Mouse (Mus musculus): ENCODE results near the gene P2ry2.

The P2ry2 gene

DNA sequence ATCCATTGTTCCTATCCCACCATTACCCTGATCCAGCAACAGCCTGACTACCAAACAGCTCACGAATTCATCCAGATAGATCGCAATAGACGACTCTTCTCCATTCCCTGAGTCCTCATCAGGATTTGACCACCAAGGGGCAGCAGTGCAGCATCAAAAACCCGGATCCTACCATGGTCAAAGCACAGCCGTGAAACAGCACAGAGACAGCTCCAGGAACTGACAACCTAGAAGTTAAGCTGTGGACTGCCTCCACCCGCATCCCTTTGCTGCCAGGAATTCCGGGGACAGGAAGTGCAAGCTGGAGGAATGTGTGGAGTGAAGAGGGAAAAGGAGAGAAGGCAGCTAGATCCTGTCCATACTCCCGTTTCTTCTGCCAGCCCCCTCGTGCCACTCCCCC, 24.6 kb downstream of the P2ry2 start:
- peak; percentile 83 for DNase-seq (ENCODE audit: low read depth)

DNA sequence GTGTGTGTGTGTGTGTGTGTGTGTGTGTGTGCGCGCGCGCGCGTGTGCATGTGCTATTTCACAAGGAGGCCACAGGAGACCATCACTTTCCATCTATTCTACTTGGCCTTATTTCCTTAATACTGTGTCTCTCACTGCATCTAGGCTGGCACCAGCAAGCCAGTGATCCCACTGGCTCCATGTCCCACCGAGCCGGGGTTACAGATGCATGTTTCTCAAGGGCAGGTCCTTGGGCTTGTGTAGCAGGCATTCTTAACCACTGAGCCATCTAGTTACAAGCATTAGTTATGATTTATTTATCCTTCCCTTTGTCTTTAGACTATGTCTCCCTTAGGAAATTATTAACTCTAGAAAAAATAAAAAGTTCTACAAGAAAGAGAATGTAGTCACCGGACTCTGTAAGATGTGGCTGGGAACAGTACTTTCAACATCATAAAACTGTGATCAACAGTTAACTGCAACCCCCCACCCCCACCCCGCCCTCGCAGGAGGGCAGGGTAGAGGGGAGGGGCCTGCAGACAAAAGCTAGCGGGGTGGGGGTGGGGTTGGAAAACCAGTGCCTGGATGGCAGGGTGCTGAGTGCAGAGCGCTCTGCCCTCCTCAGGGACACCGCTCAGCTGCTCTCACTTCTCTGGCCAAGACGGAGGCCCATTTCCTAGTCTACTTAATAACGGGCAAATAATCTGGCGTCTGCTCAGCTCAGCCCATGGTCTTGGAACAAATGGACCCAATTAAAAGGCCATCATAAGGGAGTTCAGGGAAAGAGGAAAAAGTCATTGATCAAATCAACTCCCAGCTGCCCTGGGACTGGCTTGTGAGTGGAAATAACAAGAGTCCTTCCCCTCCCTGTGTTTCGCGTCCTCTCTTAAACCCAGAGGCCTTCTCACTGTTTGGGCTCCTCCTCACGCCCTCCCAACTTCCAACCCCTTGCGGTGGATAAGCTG, 27.9 kb downstream of the P2ry2 start:
- DNase-seq (ENCODE audit: low read depth), result no peak

DNA sequence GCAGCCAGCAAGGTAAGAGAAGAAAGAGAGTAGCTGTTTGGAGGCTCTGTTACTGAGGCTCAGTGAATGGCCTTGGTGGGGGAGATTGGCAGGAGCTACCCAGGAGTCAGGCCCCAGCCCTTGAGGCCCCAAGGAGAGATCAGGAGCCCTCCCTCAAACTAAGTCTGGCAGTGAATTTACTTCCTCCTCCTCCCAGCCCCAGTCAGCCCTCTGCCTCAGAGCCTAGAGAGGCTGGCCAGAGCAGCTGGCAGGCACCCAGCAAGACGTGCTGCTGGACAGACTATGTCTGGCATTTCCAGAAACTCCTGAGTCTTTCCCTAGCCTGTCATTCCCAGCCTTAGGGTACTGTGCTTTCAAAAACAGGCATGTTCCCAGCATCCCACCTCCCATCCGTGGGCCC, 33.5 kb downstream of the P2ry2 start:
- peak; percentile 54 for DNase-seq (ENCODE audit: low read depth)

DNA sequence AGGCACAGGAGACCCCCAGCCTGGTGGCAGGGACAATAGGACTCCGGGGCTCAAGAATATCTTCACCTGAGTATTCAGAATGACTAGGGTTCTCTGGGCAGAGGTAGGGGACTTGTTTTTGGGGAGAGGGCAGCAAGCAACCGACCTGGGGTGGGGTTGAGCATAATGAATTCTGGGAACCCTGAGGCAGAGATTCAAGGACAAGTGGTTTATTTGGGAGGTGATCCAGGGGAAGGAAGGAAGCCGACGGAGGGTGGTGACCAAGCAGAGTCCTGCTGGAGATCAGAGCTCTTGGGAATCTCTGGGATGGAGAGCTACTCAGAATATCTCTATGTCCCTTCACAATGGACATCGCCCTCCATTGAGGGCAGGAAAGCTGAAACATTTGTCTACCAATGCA, 34.5 kb downstream of the P2ry2 start:
- no peak for DNase-seq (ENCODE audit: low read depth)

DNA sequence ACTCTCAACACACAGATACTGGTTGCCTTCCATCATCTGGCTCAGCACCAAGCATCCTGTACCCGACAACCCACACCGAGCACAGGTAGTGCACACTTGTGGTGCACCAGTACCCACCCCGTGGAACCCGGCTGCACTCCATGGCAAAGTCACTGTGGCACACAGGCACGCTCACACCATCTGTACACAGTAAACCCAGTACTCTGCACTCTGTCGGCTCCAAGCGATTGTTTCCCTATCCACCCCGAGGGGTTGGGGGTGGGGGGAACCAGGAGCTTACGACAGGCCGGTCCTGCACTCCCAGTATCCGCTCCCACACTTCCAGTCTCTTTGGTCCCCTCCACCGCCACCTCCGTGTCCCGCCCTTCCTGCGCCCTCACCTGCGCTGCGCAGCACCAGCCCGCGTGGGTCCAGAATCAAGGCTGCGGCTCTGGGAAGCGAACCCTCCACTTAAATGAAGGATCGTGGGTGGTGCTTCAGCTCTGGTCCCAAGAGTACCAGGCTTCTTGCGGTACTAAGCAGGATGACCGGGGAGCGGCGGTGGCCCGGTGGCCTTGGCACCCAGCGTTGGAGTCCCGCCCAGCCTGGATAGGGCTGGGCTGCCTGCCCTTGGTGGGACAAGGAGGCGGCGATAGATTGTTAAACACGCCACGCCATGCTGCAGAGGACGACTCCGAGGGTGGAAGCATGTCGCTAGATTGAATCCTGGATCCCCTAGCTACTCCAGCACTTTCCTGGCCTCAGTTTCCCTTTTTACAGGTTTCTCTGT, 38.3 kb downstream of the P2ry2 start, which contains the start of gene P2ry6:
Gene P2ry6, minus strand, starts transcription at position 515 of the 769 bp plus-strand sequence.
- DNase-seq (ENCODE audit: low read depth), result no peak

DNA sequence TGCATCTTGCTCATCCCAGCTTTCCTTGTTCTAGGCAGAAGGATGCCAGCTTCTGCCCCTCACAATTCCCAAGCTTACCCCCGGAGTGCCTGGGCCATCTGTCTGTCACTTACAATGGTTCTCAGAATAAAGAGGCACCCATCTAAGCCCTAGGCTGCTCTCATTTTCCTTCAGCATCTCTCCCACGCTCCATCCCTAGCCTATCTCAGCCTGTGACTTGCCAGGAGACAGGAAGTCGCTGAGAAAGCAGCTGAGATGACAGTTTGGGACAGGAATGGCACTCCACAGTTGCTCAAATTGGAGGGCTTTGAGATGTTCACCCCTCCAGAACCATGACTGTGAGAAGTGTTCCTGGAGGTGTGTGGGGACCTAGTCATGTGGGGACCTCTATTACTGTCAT, 39.8 kb downstream of the P2ry2 start:
- DNase-seq (ENCODE audit: low read depth), result no peak

DNA sequence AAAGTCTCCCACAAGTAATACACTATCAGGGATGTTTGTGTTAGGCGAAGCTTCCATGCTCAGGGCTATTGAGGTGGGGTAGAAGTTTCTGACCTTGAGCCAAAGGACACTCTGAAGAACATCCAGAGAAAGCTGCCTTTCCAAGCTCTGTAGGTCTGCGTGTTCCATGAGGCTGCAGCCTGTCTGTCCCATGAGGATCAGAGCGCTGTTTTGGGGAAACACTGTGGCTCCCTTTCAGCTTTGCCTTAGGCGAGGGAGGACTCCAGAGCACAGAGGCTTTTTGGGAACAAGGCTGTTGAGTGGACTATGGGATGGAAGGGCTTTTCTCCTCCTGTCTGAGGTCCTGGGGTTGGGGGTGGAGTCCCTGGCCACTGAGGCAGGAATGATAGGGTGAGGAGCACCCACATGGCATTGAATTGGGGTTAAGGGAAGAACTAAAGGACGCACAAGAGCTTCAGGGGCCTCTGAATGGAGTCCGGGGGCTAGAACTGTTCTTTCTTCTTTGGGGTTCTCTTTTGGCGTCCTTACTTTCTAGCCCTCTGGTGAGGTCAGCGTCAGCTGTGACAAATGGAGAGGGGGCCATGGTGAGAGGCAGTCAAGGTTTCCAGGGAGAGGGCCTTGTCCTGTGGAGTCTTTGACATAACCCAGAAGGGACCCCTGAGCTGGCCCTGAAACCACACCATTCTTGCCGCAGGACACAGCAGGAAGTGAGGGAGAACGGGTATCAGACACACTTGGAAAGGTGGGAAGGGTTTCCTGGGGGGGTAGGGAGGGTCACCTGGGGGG, 43.6 kb downstream of the P2ry2 start:
- no peak for DNase-seq (ENCODE audit: low read depth)

DNA sequence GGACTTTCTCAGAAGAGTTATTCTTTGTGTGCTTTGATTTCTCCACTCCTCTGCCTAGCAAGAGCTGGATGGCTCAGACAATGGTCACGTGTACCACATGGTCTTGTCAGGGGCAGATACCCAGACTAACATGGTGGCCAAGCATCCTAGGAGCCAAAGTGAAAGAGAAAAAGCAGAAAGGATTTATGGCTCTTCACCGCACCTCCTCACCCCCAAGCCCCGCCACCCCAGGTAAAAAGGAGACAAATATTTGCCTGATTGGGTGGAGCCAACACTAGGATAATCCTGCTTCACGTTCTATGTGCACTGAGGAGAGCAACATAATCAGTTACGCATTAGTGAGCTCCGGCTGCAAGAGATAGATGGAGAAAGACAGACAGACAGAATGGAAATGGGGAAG, 44.3 kb downstream of the P2ry2 start:
- no peak for DNase-seq (ENCODE audit: low read depth)

DNA sequence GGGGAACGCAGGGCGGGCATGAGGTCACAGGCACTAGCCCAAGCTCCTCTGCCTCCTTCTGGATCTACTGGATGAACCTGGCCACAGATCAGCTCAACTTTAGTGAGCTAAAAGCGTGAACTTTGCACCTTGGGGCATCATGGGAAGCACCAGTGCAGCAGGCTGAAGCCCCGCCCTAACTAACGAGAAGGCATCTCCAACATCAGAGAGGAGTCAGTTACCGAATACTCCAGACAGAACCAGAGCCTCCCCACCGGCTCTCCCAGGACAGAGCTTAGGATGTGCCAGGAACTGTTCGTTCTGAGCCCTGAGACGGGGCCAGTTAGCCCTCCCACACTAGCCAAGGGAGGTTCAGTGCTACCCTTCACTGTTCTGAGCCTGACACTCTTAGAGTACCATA, 44.8 kb downstream of the P2ry2 start:
- DNase-seq (ENCODE audit: low read depth), result no peak

DNA sequence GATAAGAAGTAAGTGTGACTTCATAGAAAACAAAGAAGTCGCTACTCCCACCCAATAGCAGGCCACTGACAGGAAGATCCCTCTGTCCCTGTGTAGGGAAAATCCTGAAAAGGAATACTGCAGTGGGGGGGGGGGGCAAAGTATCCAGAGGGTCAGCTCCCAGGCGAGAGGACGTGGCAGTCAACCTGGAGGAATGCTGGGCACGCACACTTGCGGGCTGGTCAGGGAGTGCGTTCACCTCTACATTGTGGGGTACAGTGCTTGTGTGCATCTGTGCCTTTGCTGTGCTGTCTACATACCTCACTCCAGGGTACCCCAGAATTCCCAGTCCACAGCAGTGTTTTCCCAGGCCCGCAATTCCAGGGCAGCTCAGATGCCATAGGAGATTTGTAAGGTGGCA, 46.7 kb downstream of the P2ry2 start:
- DNase-seq (ENCODE audit: low read depth), result no peak

DNA sequence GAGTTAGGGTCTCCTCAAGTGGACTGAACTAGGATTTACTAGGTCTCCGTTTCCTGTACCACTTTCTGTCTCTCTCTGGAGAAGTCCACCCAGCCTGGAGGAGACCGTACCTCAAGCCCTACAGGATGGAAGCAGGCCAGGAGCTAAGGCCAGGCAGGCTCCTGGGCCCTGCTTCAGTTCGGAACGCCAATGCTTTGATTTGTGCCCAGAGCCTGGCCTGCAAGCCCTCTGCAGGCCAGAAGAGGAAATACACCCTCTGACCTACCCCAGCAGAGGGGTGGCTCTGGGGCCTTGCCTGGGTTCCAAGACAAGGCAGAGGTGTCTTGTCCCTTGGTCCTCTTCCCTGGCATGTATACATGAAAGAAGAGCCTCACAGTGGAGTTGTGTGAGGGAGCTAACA, 47.6 kb downstream of the P2ry2 start:
- peak; percentile 48 for DNase-seq (ENCODE audit: low read depth)

DNA sequence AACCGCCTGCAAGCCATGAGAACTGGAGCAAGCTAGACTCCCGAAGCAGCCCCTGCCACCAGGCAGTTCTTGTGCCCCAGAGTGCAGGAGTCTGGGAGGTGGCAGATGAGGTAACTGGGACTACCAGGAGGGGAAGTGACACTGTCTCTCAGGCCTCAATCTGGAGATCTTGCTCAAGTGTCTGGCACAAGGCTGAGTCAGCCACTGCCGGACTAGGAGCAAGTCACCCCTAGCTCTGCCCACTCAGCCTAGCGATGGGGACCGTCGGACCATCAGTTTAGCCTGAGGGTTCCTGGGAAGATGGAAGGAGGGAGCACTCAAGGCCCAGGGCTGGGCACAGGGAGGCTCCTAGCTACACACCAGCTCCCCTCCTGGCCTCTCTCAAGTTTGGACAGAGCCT, 48.4 kb downstream of the P2ry2 start:
- DNase-seq (ENCODE audit: low read depth), result peak; percentile 82

DNA sequence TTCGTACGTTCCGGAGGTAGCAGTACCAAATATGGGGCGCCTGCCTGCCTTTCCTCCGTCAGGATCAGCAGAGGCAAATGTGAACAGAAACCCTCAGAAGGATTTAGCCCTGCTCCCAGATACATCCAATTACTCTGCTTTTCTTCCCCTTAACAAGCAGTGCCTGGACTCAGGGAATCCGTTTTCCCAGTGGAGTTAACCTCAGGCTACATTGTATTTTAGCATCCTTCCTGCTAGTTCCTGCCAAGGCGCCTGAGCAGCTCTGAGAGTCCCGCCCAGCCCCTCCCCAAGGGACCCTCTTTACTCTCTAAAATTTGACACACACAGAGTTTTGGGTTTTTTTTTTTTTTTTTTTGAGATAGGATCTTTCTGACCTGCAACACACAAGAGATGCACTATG, 49.3 kb downstream of the P2ry2 start:
- no peak for DNase-seq (ENCODE audit: low read depth)

DNA sequence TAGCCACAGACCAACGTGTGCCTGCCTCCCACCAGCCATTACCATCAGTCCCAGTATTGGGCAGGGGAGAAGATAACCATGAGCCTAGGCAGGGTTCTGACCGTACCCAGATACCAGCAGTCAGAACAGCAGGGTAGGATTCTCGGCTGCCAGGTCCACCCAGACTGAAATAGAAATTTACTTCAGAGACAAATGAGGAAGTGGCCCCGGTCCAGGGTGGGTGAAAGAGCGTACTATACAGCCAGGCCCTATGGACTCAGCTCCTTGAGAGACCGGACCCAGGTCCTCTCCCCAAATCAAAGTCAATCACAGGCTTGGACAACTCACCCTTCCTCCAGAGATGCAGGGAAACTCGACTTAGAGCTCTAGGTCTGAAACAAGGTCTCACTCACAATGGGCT, 51.5 kb downstream of the P2ry2 start:
- DNase-seq (ENCODE audit: low read depth), result no peak

DNA sequence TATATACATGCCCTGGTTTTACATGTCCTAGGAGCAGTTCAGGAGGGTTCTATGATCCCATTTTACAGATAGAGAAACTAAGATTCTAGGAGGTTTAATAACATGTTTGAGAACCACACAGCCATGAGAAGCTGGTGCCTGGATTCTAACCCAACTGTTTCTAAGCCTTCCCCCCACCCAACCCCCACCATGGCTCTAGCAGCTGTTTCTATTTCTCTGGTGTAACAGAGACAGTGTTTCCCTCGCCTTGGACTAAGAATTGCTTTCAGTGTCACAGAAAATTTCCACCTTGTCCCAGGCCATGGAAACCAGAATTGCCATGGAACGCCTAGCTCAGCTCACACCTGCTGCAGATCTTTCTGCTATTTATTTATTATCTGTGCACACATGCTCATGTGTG, 52.2 kb downstream of the P2ry2 start:
- DNase-seq (ENCODE audit: low read depth), result no peak

DNA sequence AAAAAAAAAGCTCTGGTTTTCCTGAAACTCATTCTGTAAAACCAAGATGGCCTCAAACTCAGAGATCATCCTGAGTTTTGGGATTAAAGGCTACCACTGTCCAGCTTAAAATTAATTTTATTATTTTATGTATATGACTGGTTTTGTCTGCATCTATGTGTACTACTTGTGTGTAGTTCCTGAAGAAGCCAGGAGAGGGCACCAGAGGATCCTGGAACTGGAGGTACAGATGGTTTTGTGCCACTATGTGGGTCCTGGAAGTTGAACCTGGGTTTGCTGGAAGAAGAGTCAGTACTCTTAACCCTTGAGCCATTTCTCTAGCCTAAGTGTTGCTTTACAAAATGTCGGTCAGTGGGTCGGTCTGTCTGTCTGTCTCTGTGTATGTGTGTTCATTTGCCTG, 54.2 kb downstream of the P2ry2 start:
- peak; percentile 62 for DNase-seq (ENCODE audit: low read depth)

DNA sequence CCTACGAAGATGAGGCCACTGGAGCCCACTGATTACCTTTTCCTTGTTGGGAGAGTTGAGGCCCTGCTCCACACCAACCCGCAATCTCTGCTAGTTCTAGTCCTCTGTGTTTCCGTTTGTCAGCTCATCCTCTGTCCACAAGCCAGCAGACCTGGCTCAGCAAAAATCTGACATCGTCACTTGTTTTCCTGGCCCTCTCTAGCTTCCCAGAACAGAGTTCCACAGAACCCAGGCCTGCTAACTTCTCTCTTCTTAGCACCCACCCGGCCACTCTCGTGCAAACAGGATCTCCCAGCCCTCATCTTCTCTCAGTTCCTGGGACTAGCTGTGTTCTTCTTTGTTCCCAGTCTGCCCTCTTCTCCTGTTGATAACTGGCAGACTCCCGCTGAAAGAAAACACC, 60.0 kb downstream of the P2ry2 start:
- no peak for DNase-seq (ENCODE audit: low read depth)

DNA sequence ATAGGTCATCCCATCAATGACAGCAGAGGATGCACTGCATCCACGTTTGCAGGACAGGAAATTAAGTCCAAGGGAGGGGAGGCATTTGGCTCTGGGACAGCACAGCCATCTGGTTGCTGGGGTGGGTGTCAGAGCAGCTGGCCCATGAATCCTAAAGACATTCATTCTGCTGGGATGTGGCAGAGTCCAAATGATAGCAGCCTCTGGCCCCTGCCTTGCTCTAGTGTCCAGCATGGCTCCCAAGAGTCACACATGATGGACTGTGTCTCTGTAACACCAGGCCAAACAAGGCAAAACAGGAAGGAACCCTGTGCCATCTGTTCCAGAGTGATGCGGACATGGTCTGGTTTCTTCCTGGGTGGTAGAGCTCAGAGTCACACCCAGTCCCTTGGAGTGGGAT, 60.8 kb downstream of the P2ry2 start:
- DNase-seq (ENCODE audit: low read depth), result no peak

DNA sequence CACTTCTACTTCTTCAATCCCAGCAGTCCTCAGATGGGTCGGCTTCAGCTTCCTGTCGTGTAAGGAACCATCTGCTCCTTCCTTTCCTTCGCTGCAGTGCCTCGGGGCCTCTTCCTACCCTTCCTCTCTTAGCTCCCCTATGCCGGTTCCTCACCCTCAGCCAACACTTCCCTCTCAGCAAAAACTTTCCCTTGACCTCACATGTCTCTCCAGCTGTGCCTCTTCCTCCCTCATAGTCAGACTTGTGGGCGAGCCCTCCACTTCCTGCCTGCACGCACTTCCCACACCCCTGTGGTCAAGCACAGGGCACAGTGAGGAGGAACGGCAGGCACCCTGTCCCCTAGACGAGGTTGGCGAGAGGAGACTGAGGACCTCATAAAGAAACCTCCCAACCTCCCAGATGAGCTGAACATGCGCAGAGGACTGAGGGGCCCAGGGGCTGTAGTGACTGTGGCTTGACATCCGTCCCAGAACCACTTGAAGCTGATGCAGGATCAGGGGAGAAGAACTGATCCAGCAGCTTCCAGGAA, 62.1 kb downstream of the P2ry2 start:
- peak; percentile 83 for DNase-seq (ENCODE audit: low read depth)

DNA sequence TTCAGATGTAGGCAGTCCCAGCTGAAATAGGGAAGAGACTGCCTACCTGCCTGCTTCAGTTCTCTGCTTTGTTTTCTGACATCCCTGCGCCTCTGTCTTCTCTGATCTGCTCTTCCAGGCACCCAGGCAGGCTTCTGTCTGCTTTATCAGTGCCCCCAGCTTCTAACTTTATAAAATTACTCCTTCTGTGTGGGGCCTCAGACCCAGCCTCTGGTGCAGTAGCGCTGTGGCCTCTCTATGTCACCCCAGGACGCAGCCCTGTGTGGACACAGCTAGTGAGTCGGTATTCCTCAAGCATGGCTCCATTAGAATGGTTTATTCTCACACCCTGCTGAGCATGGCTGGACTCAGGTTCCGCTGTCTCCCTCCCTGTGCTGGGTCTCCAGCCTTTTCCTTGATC, 62.6 kb downstream of the P2ry2 start:
- no peak for DNase-seq (ENCODE audit: low read depth)
